Mouse (Mus musculus) ES-E14 (cell line): ENCODE data around the gene Gm9573. TPM values are rescaled to one million over a fixed set of nuclear protein-coding genes. Genes with fewer than 3 reads are reported as not detected.

Experiments used
- DNase-seq: peaks from one replicate; pipeline ENCODE4 v3.0.0-alpha.2; 2013; ENCODE audit warnings: low read depth, low spot score
- H3K27ac ChIP-seq: 2 replicates; pipeline ENCODE4 v1.5.1; 2012; ENCODE audit warnings: low read depth, mild to moderate bottlenecking, low read length, moderate library complexity, mixed read lengths; ENCODE audit not compliant: poor library complexity, insufficient read depth, severe bottlenecking
- H3K36me3 ChIP-seq: 2 replicates; pipeline ENCODE4 v1.6.1; 2012; ENCODE audit warnings: mild to moderate bottlenecking, low read length, moderate library complexity, mixed read lengths; ENCODE audit not compliant: control insufficient read depth, poor library complexity, insufficient read depth, severe bottlenecking
- H3K4me1 ChIP-seq, 2 experiments: fragments of 150-350 bp in 1 of 2; sonication (generic) in 1 of 2; 2 replicates each; pipeline ENCODE4 v1.6.1; 2012; ENCODE audit warnings: low read length in 2 of 2, mild to moderate bottlenecking in 1 of 2, mixed read lengths in 1 of 2; ENCODE audit not compliant: control insufficient read depth in 2 of 2, insufficient read depth in 2 of 2, poor library complexity in 1 of 2
- H3K4me3 ChIP-seq, 2 experiments: fragments of 150-350 bp in 1 of 2; sonication (generic) in 1 of 2; 2 replicates each; pipeline ENCODE4 v1.5.1; 2012; ENCODE audit warnings: low read length in 2 of 2, low read depth in 1 of 2, mild to moderate bottlenecking in 1 of 2, mixed read lengths in 1 of 2; ENCODE audit not compliant: insufficient read depth in 1 of 2, poor library complexity in 1 of 2, severe bottlenecking in 1 of 2
- H3K9ac ChIP-seq: 2 replicates; pipeline ENCODE4 v1.6.1; 2012; ENCODE audit warnings: low read depth, mild to moderate bottlenecking, low read length, mixed read lengths; ENCODE audit not compliant: poor library complexity, insufficient read depth, severe bottlenecking
- H3K9me3 ChIP-seq: fragments of 150-350 bp; sonication (generic); 2 replicates; pipeline ENCODE4 v1.6.1; 2012; ENCODE audit warnings: low read depth, mild to moderate bottlenecking, low read length; ENCODE audit not compliant: control insufficient read depth, insufficient read depth
- CHD2 ChIP-seq: IDR thresholded peaks from 2 replicates; pipeline ENCODE4 v1.6.1; 2014; ENCODE audit warnings: mild to moderate bottlenecking, low read depth, low read length, inconsistent platforms
- HCFC1 ChIP-seq: IDR thresholded peaks from 2 replicates; pipeline ENCODE4 v1.6.1; 2012; ENCODE audit warnings: low read length, inconsistent platforms, borderline replicate concordance; ENCODE audit not compliant: insufficient read depth
- MAFK ChIP-seq: IDR thresholded peaks from 2 replicates; pipeline ENCODE4 v1.6.1; 2014; ENCODE audit warnings: mild to moderate bottlenecking, low read depth, low read length, inconsistent platforms; ENCODE audit not compliant: insufficient read depth
- ZC3H11A ChIP-seq: IDR thresholded peaks from 2 replicates; pipeline ENCODE4 v1.6.1; 2012; ENCODE audit warnings: low read depth, mild to moderate bottlenecking, inconsistent platforms, low read length, borderline replicate concordance
- ZNF384 ChIP-seq: IDR thresholded peaks from 2 replicates; pipeline ENCODE4 v1.6.1; 2012; ENCODE audit warnings: low read depth, low read length, inconsistent platforms
- in situ Hi-C, 2 experiments: fragments of 600-800 bp; cut with MboI; formaldehyde crosslinking; loops; one replicate each; pipeline ENCODE4 v1.15.1; 2025; ENCODE audit warnings: low sequenced_read_pairs in 2 of 2, inconsistent platforms in 1 of 2; ENCODE audit not compliant: unreplicated experiment in 2 of 2
- total RNA-seq: library from RNA; depleted of rRNA; stranded (reverse); fragments of 300-350 nt; gene quantifications from 2 replicates; pipeline ENCODE4 v1.2.3, GENCODE M21; 2012

Gm9573 gene
- total RNA-seq, 1 experiment = not detected

DNA sequence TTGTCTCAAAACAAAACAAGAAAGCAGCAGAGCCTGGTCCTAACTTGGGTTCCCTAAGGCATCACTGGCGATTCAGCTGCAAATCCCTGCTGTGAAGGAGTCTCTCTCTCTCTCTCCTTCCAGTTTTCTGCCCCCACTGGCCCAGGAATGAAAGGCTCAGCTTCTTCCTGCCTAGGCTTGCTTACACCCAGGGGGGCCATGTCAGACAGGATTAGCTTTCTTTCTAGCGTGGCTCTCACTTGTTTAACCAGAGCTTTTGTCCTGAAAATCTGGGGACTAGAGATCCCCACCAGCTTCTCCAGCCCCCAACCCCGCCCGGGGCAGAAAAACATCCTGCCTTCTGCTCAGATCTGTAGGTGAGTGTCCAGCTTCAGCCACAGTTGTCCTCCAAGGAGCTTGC lies 38.0 kb downstream of the Gm9573 start:
- H3K9ac ChIP-seq = no peak overlapping the region
- H3K27ac ChIP-seq = no peak overlapping the region; the same call in 1 of the 2 replicates
- no peak overlapping the region for H3K4me3 ChIP-seq
- TF ChIP-seq MAFK (no peak), ZNF384 (no peak), CHD2 (no peak), ZC3H11A (no peak), HCFC1 (no peak)
- no peaks in the 10 kb centered on the region for H3K36me3 ChIP-seq
- in situ Hi-C loops = no loop called here
- H3K4me1 ChIP-seq = peaks cover 5 to 14% of the 10 kb centered on the region in 2 experiments; a peak in 3 of 4 replicates
- H3K9me3 ChIP-seq = no peaks in the 10 kb centered on the region
- DNase-seq = no peak

DNA sequence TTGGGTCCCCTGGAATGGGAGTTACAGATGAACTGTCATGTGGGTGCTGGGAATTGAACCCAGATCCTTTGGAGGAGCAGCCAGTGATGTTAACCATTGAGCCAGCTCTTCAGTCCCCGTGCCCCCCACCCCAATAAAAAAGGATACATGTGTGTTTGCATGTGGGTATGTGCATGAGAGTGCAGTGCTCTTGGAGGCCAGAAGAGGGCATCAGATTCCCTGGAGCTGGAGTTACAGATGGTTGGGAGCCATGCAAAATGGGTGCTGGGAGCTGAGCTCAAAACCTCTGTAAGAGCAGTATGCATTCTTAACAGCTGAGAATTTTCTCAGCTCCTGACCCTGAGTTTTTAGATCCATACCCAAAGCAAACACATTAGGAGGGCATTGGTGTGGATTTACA lies 39.1 kb downstream of the Gm9573 start:
- no peaks in the 10 kb centered on the region for H3K36me3 ChIP-seq
- TF ChIP-seq HCFC1 (no peak), ZC3H11A (no peak), MAFK (no peak), ZNF384 (no peak)
- no peak overlapping the region for H3K9ac ChIP-seq
- H3K4me3 ChIP-seq = no peak overlapping the region
- no peak overlapping the region for H3K27ac ChIP-seq
- DNase-seq = no peak
- peaks cover under 1 to 12% of the 10 kb centered on the region in 2 experiments; a peak in 2 of 4 replicates for H3K4me1 ChIP-seq
- in situ Hi-C loops = no loop called here
- no peaks in the 10 kb centered on the region for H3K9me3 ChIP-seq

DNA sequence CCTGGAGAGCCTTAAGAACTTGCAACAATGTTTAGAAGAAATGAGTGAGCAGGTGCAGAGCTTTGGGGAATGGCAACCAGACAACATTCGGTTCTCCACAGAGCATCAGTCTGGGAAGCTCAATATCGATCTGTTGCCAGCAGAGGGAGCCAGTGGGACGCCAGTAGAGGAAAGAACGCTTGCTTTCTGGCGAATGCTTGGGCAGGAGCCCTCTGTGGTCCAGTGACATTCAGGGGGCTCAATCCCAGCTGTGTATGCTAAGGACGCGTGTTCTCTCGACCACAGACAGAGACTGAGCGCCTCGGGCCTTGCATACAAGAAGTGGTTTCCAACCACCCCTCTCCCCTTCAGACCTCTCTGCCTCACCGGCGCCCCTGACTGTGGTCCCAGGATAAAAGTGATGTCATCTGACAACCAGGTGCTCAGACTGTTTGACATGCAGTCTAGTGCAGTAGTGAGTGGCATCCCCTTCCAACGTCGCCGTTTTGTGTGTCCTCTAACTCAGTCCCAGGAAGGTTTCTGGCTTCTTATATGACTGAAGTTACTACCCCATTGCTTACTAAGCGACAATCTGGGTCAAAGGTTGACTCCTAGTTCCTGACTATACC lies 42.0 kb downstream of the Gm9573 start:
- Histone ChIP-seq H3K27ac (no peak overlapping the region), H3K4me3 (no peak overlapping the region), H3K9me3 (no peaks in the 10 kb centered on the region), H3K9ac (no peak overlapping the region), H3K4me1 (no peaks in the 10 kb centered on the region; a peak in 1 of 4 replicates), H3K36me3 (no peaks in the 10 kb centered on the region)
- DNase-seq = peak; percentile 86
- TF ChIP-seq CHD2 = no peak
- in situ Hi-C loops = no loop called here

DNA sequence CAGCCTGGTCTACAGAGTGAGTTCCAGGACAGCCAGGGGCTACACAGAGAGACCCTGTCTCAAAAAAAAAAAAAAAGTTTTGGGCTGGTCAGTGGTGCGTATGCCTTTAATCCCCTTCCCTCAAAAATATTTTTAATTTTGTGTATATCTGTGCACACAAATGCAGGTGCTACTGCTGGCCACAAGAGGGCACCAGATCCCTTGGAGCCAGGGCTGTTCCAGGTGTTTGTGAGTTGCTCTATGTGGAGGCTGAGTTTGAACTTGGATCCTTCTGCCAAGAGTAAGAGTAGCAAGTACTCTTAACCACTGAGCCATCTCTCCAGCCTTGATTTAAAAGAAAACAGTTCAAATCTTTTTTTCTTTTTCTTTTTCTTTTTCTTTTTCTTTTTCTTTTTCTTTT lies 43.5 kb downstream of the Gm9573 start:
- no peak for DNase-seq
- no peak overlapping the region for H3K9ac ChIP-seq
- H3K4me1 ChIP-seq = no peaks in the 10 kb centered on the region; a peak in 1 of 4 replicates
- H3K4me3 ChIP-seq = no peak overlapping the region
- TF ChIP-seq ZC3H11A (peak; percentile 36; the same call in 1 of the 2 replicates), CHD2 (no peak)
- H3K36me3 ChIP-seq = no peaks in the 10 kb centered on the region
- H3K27ac ChIP-seq = no peak overlapping the region
- in situ Hi-C loops = no loop called here
- no peaks in the 10 kb centered on the region for H3K9me3 ChIP-seq

DNA sequence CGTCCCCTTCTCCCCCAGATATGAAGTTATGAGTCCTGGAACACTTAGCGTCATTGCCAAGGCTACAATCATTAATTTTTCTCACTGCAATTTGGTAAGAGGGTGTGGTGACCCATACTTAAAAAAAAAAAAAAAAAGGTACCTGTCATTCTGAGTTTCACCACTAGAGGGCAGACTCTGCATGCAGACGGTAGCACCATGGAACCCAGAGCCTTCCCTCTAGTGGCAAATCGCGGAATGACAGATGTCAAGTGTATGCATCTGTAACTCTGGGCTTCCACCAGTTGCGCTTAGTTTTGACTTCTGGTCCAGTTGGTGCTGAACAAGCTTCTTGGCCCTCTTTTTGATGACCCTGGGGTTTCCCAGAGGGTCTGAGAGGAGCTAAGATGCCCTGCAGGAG lies 48.2 kb downstream of the Gm9573 start:
- H3K36me3 ChIP-seq = no peaks in the 10 kb centered on the region
- H3K4me3 ChIP-seq = no peak overlapping the region
- H3K4me1 ChIP-seq = peaks cover 0 to 1% of the 10 kb centered on the region in 2 experiments; a peak in 1 of 4 replicates
- TF ChIP-seq ZNF384 (peak; percentile 100), ZC3H11A (peak; percentile 74), CHD2 (no peak), HCFC1 (0 out of 2 replicates have a peak, but pooled peaks have one; percentile 60), MAFK (peak; percentile 58; the same call in 1 of the 2 replicates)
- peak; percentile 99 for DNase-seq
- in situ Hi-C loops = no loop called here
- H3K9me3 ChIP-seq = no peaks in the 10 kb centered on the region
- H3K9ac ChIP-seq = no peak overlapping the region
- no peak overlapping the region for H3K27ac ChIP-seq
